Mouse (Mus musculus) intestine, postnatal 0 days (tissue): ENCODE measurements at regions not wholly inside any gene's neighbourhood (a gene's known extent, or its start where the extent isn't known, plus 50 kb on each side); places are given as distances from the start of the nearest gene placed in this dataset.

Experiments used
- ATAC-seq: fragments of 200-750 bp; cut with Nextera tagmentation; 2 replicates; pipeline ENCODE4 v1.8.0; 2017; ENCODE audit warnings: mild to moderate bottlenecking, moderate TSS enrichment, moderate library complexity
- H3K27ac ChIP-seq: fragments of 300-500 bp; sonication (generic); 2 replicates; pipeline ENCODE4 v1.5.1; 2014; ENCODE audit warnings: mild to moderate bottlenecking, low read depth, low read length, moderate library complexity
- H3K27me3 ChIP-seq: fragments of 300-500 bp; sonication (generic); replicated peaks from 2 replicates; pipeline ENCODE4 v1.6.1; 2014; ENCODE audit warnings: low read length, mixed read lengths; ENCODE audit not compliant: control insufficient read depth, insufficient read depth
- H3K36me3 ChIP-seq: fragments of 300-500 bp; sonication (generic); 2 replicates; pipeline ENCODE4 v1.6.1; 2014; ENCODE audit warnings: mild to moderate bottlenecking, moderate library complexity; ENCODE audit not compliant: control insufficient read depth, insufficient read depth
- H3K4me1 ChIP-seq: fragments of 300-500 bp; sonication (generic); replicated peaks from 2 replicates; pipeline ENCODE4 v1.6.1; 2014; ENCODE audit warnings: antibody characterized with exemption, low read length, mixed read lengths; ENCODE audit not compliant: control insufficient read depth, insufficient read depth
- H3K4me2 ChIP-seq: fragments of 300-500 bp; sonication (generic); replicated peaks from 2 replicates; pipeline ENCODE4 v1.6.1; 2014; ENCODE audit warnings: low read depth, mild to moderate bottlenecking, moderate library complexity
- H3K4me3 ChIP-seq: fragments of 300-500 bp; sonication (generic); 2 replicates; pipeline ENCODE4 v1.5.1; 2014; ENCODE audit warnings: low read depth, low read length
- H3K9ac ChIP-seq: fragments of 300-500 bp; sonication (generic); 2 replicates; pipeline ENCODE4 v1.6.1; 2014; ENCODE audit warnings: mild to moderate bottlenecking, low read depth, low read length
- H3K9me3 ChIP-seq: fragments of 300-500 bp; sonication (generic); 2 replicates; pipeline ENCODE4 v1.6.1; 2016; ENCODE audit warnings: mixed run types; ENCODE audit not compliant: control insufficient read depth
- CTCF ChIP-seq: sonication (generic); IDR thresholded peaks from 2 replicates; pipeline ENCODE4 v1.5.1; 2016; ENCODE audit warnings: low read depth, mild to moderate bottlenecking, control low read depth, antibody characterized with exemption, moderate library complexity
- WGBS: fragments of 180-500 bp; shearing (Covaris S2); extraction: QIAGEN DNeasy Blood & Tissue Kit; methylation state at CpG from one replicate; pipeline ENCODE4 v1.1.7; 2014; 5-methylcytosine and 5-hydroxymethylcytosine counted together

- Histone ChIP-seq H3K9me3 (no peaks in the 10 kb centered on the region), H3K9ac (no peak overlapping the region), H3K4me1 (no peaks in the 10 kb centered on the region), H3K36me3 (no peaks in the 10 kb centered on the region), H3K4me3 (no peak overlapping the region), H3K27me3 (no peaks in the 10 kb centered on the region), H3K4me2 (no peak overlapping the region), H3K27ac (no peak overlapping the region)
- TF ChIP-seq CTCF, result no peak
- whole genome bisulfite sequencing, result 36% methylated on average over 3 of the region's 3 CpGs
- ATAC-seq, result no peak
Observed at GRCm38 (mm10) chr16:67698619-67699018, 77.9 kb upstream of the Cadm2 start.
